Mouse (Mus musculus) stomach, embryonic 16.5 days (tissue): ENCODE data around the gene Dusp16. TPM values are rescaled to one million over a fixed set of nuclear protein-coding genes. Genes with fewer than 3 reads are reported as not detected.

Experiments
- ATAC-seq: fragments of 200-750 bp; cut with Nextera tagmentation; 2 replicates; pipeline ENCODE4 v1.8.0; 2017; ENCODE audit warnings: moderate number of reproducible peaks, moderate TSS enrichment; ENCODE audit not compliant: insufficient read depth, low FRiP score
- H3K27ac ChIP-seq: fragments of 300-500 bp; sonication (generic); 2 replicates; pipeline ENCODE4 v1.5.1; 2014; ENCODE audit warnings: low read length
- H3K27me3 ChIP-seq: fragments of 300-500 bp; sonication (generic); 2 replicates; pipeline ENCODE4 v1.6.1; 2014; ENCODE audit warnings: low read length, control low read depth, mixed read lengths; ENCODE audit not compliant: control insufficient read depth, insufficient read depth
- H3K36me3 ChIP-seq: fragments of 300-500 bp; sonication (generic); 2 replicates; pipeline ENCODE4 v1.6.1; 2014; ENCODE audit warnings: low read length; ENCODE audit not compliant: control insufficient read depth, insufficient read depth
- H3K4me1 ChIP-seq: fragments of 300-500 bp; sonication (generic); 2 replicates; pipeline ENCODE4 v1.6.1; 2014; ENCODE audit warnings: low read length, control low read depth, mixed read lengths; ENCODE audit not compliant: control insufficient read depth, insufficient read depth
- H3K4me2 ChIP-seq: fragments of 300-500 bp; sonication (generic); 2 replicates; pipeline ENCODE4 v1.6.1; 2014; ENCODE audit warnings: low read depth, low read length, mixed read lengths
- H3K4me3 ChIP-seq: fragments of 300-500 bp; sonication (generic); replicated peaks from 2 replicates; pipeline ENCODE4 v1.5.1; 2014; ENCODE audit warnings: mild to moderate bottlenecking, low read length
- H3K9ac ChIP-seq: fragments of 300-500 bp; sonication (generic); 2 replicates; pipeline ENCODE4 v1.6.1; 2014; ENCODE audit warnings: low read length
- H3K9me3 ChIP-seq: fragments of 300-500 bp; sonication (generic); replicated peaks from 2 replicates; pipeline ENCODE4 v1.6.1; 2016; ENCODE audit warnings: low read length, control low read depth; ENCODE audit not compliant: control insufficient read depth
- WGBS: fragments of 180-500 bp; shearing (Covaris S2); extraction: QIAGEN DNeasy Blood & Tissue Kit; methylation state at CpG from one replicate; pipeline ENCODE4 v1.1.7; 2014; 5-methylcytosine and 5-hydroxymethylcytosine counted together
- polyA plus RNA-seq: library from polyadenylated mRNA; unstranded; fragments of >200 nt; fragmentation: Nextera tagmentation; extraction: Ambion mirVana; gene quantifications from 2 replicates; pipeline ENCODE4 v1.2.1, GENCODE M21; 2015

Dusp16 gene
- polyA plus RNA-seq, 1 experiment from 2014 or later = 18.5 TPM

DNA sequence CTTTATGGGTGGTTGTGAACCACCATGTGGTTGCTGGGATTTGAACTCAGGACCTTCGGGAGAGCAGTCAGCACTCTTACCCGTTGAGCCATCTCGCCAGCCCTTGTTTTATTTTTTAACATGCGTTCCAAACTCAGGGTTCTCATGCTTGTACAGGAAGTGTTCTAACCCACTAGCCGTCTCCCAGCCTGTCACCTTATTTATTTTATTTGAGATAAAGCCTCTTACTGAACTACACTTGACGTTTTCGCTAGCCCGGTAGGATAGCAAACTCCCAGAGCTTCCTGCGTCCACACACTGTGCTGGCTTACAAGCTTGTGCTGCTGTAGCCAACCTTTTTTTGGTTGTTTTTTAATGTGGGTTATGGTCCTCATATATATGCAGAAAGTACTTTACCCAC is 126.6 kb downstream of the Dusp16 start:
- no peak overlapping the region for H3K4me3 ChIP-seq
- H3K9ac ChIP-seq = no peak overlapping the region
- 0 out of 2 replicates have a peak, but pooled peaks cover under 1% of the 10 kb centered on the region for H3K4me1 ChIP-seq
- H3K9me3 ChIP-seq = no peaks in the 10 kb centered on the region
- ATAC-seq = no peak
- H3K27ac ChIP-seq = no peak overlapping the region
- 48% methylated on average over 9 of the region's 9 CpGs for WGBS
- no peaks in the 10 kb centered on the region for H3K36me3 ChIP-seq
- no peaks in the 10 kb centered on the region for H3K27me3 ChIP-seq
- no peak overlapping the region for H3K4me2 ChIP-seq

Other genes starting within 250 kb of the Dusp16 start
- 16.8 and 17.4 TPM in 2 replicates for gene Lrp6, start 225.7 kb downstream of the Dusp16 start, polyA plus RNA-seq
- gene Mansc1, start 160.1 kb downstream of the Dusp16 start, polyA plus RNA-seq = 9.9 and 13.5 TPM in 2 replicates
- 16.5 and 17.7 TPM in 2 replicates for gene Borcs5, start 153.1 kb downstream of the Dusp16 start, polyA plus RNA-seq
- 3.3 and 3.9 TPM in 2 replicates for gene Crebl2, start 37.5 kb upstream of the Dusp16 start, polyA plus RNA-seq
- gene Gpr19, start 106.0 kb upstream of the Dusp16 start, polyA plus RNA-seq = 9.7 and 10.5 TPM in 2 replicates
- gene Cdkn1b, start 127.8 kb upstream of the Dusp16 start, polyA plus RNA-seq = 15.5 and 17.7 TPM in 2 replicates
- 2.2 and 2.9 TPM in 2 replicates for gene Apold1, start 189.1 kb upstream of the Dusp16 start, polyA plus RNA-seq
- gene Ddx47, start 219.0 kb upstream of the Dusp16 start, polyA plus RNA-seq = 104 and 105 TPM in 2 replicates